Mouse (Mus musculus) kidney, adult 10 weeks (tissue): ENCODE results near the gene 4930522H14Rik. TPM values are rescaled to one million over a fixed set of nuclear protein-coding genes. Genes with fewer than 3 reads are reported as not detected.

Experiments
- polyA plus RNA-seq: library from polyadenylated mRNA; stranded (reverse); fragments of 350-450 nt; fragmentation: Illumina TruSeq; extraction: RNeasy Lipid Tissue Mini Kit (QIAGEN cat#74804); gene quantifications from one replicate; pipeline ENCODE4 v1.2.3, GENCODE M21; 2014; ENCODE audit warnings: low read depth, low replicate concordance

4930522H14Rik gene
- not detected for polyA plus RNA-seq

GRCm38 (mm10) chr4:109531111-109531510 lies at the start of gene 4930522H14Rik:
Gene 4930522H14Rik (minus strand): TSS chr4:109531297.

GRCm38 (mm10) chr4:109484621-109485020 lies 46.5 kb downstream of the 4930522H14Rik start, which contains the start of gene Rnf11:
Gene Rnf11 (minus strand): TSS chr4:109484728.

Other genes with a start within 250 kb of the 4930522H14Rik start
- gene Ttc39a, start 124.7 kb downstream of the 4930522H14Rik start, polyA plus RNA-seq, result 0.97 TPM
- 533 TPM for gene Rnf11, start 46.6 kb downstream of the 4930522H14Rik start, polyA plus RNA-seq
- gene Cdkn2c, start 135.9 kb upstream of the 4930522H14Rik start, polyA plus RNA-seq, result 7.2 TPM
- 90.1 TPM for gene Faf1, start 145.3 kb upstream of the 4930522H14Rik start, polyA plus RNA-seq